Mouse (Mus musculus) MEL (cell line): ENCODE measurements at regions not wholly inside any gene's neighbourhood (a gene's known extent, or its start where the extent isn't known, plus 50 kb on each side); places are given as distances from the start of the nearest gene placed in this dataset.

Source experiments
- DNase-seq: peaks from one replicate; pipeline ENCODE4 v3.0.0; 2011; ENCODE audit warnings: low read depth, low spot score
- H3K27ac ChIP-seq: 2 replicates; pipeline ENCODE4 v1.5.1; 2012; ENCODE audit warnings: low read depth, mild to moderate bottlenecking, control low read depth, low read length, moderate library complexity; ENCODE audit not compliant: control insufficient read depth
- H3K27me3 ChIP-seq, 2 experiments: fragments of 150-350 bp in 1 of 2; sonication (generic) in 1 of 2; 2 replicates each; pipeline ENCODE4 v1.6.1; 2012; ENCODE audit warnings: low read length in 2 of 2, mild to moderate bottlenecking in 2 of 2, improper control_type of control experiment in 1 of 2, moderate library complexity in 1 of 2; ENCODE audit not compliant: insufficient read depth in 2 of 2, control insufficient read depth in 1 of 2
- H3K36me3 ChIP-seq, 2 experiments: 2 replicates each; pipeline ENCODE4 v1.6.1; 2012 to 2014; ENCODE audit warnings: low read length in 2 of 2, improper control_type of control experiment in 1 of 2, inconsistent platforms in 1 of 2, mild to moderate bottlenecking in 1 of 2; ENCODE audit not compliant: insufficient read depth in 2 of 2, control insufficient read depth in 1 of 2
- H3K4me1 ChIP-seq, 2 experiments: fragments of 150-350 bp in 1 of 2; sonication (generic) in 1 of 2; 2 replicates each; pipeline ENCODE4 v1.6.1; 2012; ENCODE audit warnings: low read length in 2 of 2, improper control_type of control experiment in 1 of 2, mild to moderate bottlenecking in 1 of 2; ENCODE audit not compliant: insufficient read depth in 2 of 2, control insufficient read depth in 1 of 2
- H3K4me3 ChIP-seq, 2 experiments: fragments of 150-350 bp in 1 of 2; sonication (generic) in 1 of 2; 2 replicates each; pipeline ENCODE4 v1.5.1; 2012; ENCODE audit warnings: low read depth in 2 of 2, low read length in 2 of 2, mild to moderate bottlenecking in 2 of 2, moderate library complexity in 2 of 2, control low read depth in 1 of 2, improper control_type of control experiment in 1 of 2; ENCODE audit not compliant: control insufficient read depth in 1 of 2, insufficient read depth in 1 of 2
- H3K79me2 ChIP-seq: 2 replicates; pipeline ENCODE4 v1.6.1; 2012; ENCODE audit warnings: mild to moderate bottlenecking, low read length, moderate library complexity; ENCODE audit not compliant: control insufficient read depth, poor library complexity, insufficient read depth
- H3K9ac ChIP-seq: 2 replicates; pipeline ENCODE4 v1.6.1; 2012; ENCODE audit warnings: low read depth, mild to moderate bottlenecking, control low read depth, low read length, moderate library complexity; ENCODE audit not compliant: control insufficient read depth, poor library complexity, severe bottlenecking
- H3K9me3 ChIP-seq: fragments of 150-350 bp; sonication (generic); replicated peaks from 2 replicates; pipeline ENCODE4 v1.6.1; 2012; ENCODE audit warnings: mild to moderate bottlenecking, low read length, improper control_type of control experiment, moderate library complexity; ENCODE audit not compliant: insufficient read depth
- BHLHE40 ChIP-seq: IDR thresholded peaks from 2 replicates; pipeline ENCODE4 v1.6.1; 2012; ENCODE audit warnings: low read depth, mild to moderate bottlenecking, inconsistent platforms, low read length, improper control_type of control experiment, borderline replicate concordance
- CHD1 ChIP-seq: IDR thresholded peaks from 2 replicates; pipeline ENCODE4 v1.6.1; 2012; ENCODE audit warnings: low read depth, mild to moderate bottlenecking, inconsistent platforms, low read length, improper control_type of control experiment
- CTCF ChIP-seq, 3 experiments: IDR thresholded peaks in 2 of 3; conservative IDR thresholded peaks in 1 of 3; 2 replicates each; pipeline ENCODE4 v1.5.1; 2011 to 2012; ENCODE audit warnings: low read length in 3 of 3, low read depth in 2 of 3, mild to moderate bottlenecking in 2 of 3, improper control_type of control experiment in 1 of 3, inconsistent platforms in 1 of 3, mixed read lengths in 1 of 3, moderate library complexity in 1 of 3; ENCODE audit not compliant: control insufficient read depth in 1 of 3, insufficient read depth in 1 of 3, poor library complexity in 1 of 3, severe bottlenecking in 1 of 3
- ELF1 ChIP-seq: IDR thresholded peaks from 2 replicates; pipeline ENCODE4 v1.6.1; 2014; ENCODE audit warnings: low read depth, mild to moderate bottlenecking, inconsistent platforms, low read length, improper control_type of control experiment, moderate library complexity
- EP300 ChIP-seq, 2 experiments: IDR thresholded peaks; 2 replicates each; pipeline ENCODE4 v1.6.1; 2011; ENCODE audit warnings: improper control_type of control experiment in 2 of 2, low read length in 2 of 2, low read depth in 1 of 2, mild to moderate bottlenecking in 1 of 2
- ETS1 ChIP-seq: IDR thresholded peaks from 2 replicates; pipeline ENCODE4 v1.6.1; 2012; ENCODE audit warnings: low read depth, mild to moderate bottlenecking, inconsistent platforms, low read length, improper control_type of control experiment, moderate library complexity
- GATA1 ChIP-seq: IDR thresholded peaks from 2 replicates; pipeline ENCODE4 v1.6.1; 2011; ENCODE audit warnings: low read depth, low read length, improper control_type of control experiment
- HCFC1 ChIP-seq: IDR thresholded peaks from 2 replicates; pipeline ENCODE4 v1.6.1; 2012; ENCODE audit warnings: low read depth, mild to moderate bottlenecking, inconsistent platforms, low read length, improper control_type of control experiment, moderate library complexity
- KAT2A ChIP-seq: conservative IDR thresholded peaks from 2 replicates; pipeline ENCODE4 v1.6.1; 2012; ENCODE audit warnings: low read depth, low read length, improper control_type of control experiment, inconsistent platforms
- MAFK ChIP-seq: IDR thresholded peaks from 2 replicates; pipeline ENCODE4 v1.6.1; 2011; ENCODE audit warnings: low read depth, mild to moderate bottlenecking, low read length, improper control_type of control experiment, borderline replicate concordance
- MAX ChIP-seq: IDR thresholded peaks from 2 replicates; pipeline ENCODE4 v1.6.1; 2011; ENCODE audit warnings: low read length, improper control_type of control experiment
- NELFE ChIP-seq: IDR thresholded peaks from 2 replicates; pipeline ENCODE4 v1.6.1; 2011; ENCODE audit warnings: low read depth, low read length, improper control_type of control experiment
- NRF1 ChIP-seq: IDR thresholded peaks from 2 replicates; pipeline ENCODE4 v1.6.1; 2014; ENCODE audit warnings: low read depth, mild to moderate bottlenecking, inconsistent platforms, low read length, improper control_type of control experiment, moderate library complexity; ENCODE audit not compliant: poor library complexity, insufficient read depth, severe bottlenecking
- POLR2AphosphoS2 ChIP-seq: IDR thresholded peaks from 2 replicates; pipeline ENCODE4 v1.6.1; 2011; ENCODE audit warnings: low read length, improper control_type of control experiment
- POLR2AphosphoS5 ChIP-seq: IDR thresholded peaks from 2 replicates; pipeline ENCODE4 v1.6.1; 2012; ENCODE audit warnings: low read depth, borderline replicate concordance, mild to moderate bottlenecking, inconsistent platforms, low read length, moderate library complexity, mixed read lengths
- RAD21 ChIP-seq: IDR thresholded peaks from 2 replicates; pipeline ENCODE4 v1.6.1; 2011; ENCODE audit warnings: mild to moderate bottlenecking, low read depth, low read length, improper control_type of control experiment
- RCOR1 ChIP-seq: IDR thresholded peaks from 2 replicates; pipeline ENCODE4 v1.6.1; 2012; ENCODE audit warnings: low read depth, mild to moderate bottlenecking, inconsistent platforms, low read length, improper control_type of control experiment
- SIN3A ChIP-seq: IDR thresholded peaks from 2 replicates; pipeline ENCODE4 v1.6.1; 2012; ENCODE audit warnings: low read length, improper control_type of control experiment, inconsistent platforms
- SMC3 ChIP-seq: IDR thresholded peaks from 2 replicates; pipeline ENCODE4 v1.6.1; 2011; ENCODE audit warnings: low read depth, low read length, improper control_type of control experiment
- TBP ChIP-seq: IDR thresholded peaks from 2 replicates; pipeline ENCODE4 v1.8.0; 2011; ENCODE audit warnings: low read depth, low read length, improper control_type of control experiment
- TCF12 ChIP-seq: IDR thresholded peaks from 2 replicates; pipeline ENCODE4 v1.6.1; 2014; ENCODE audit warnings: low read depth, mild to moderate bottlenecking, inconsistent platforms, low read length, improper control_type of control experiment, moderate library complexity
- USF1 ChIP-seq: IDR thresholded peaks from 2 replicates; pipeline ENCODE4 v1.6.1; 2014; ENCODE audit warnings: low read depth, mild to moderate bottlenecking, inconsistent platforms, low read length, improper control_type of control experiment, moderate library complexity
- ZKSCAN1 ChIP-seq: IDR thresholded peaks from 2 replicates; pipeline ENCODE4 v1.6.1; 2012; ENCODE audit warnings: low read depth, mild to moderate bottlenecking, inconsistent platforms, low read length, improper control_type of control experiment, moderate library complexity
- ZMIZ1 ChIP-seq: IDR thresholded peaks from 2 replicates; pipeline ENCODE4 v1.6.1; 2012; ENCODE audit warnings: low read depth, mild to moderate bottlenecking, inconsistent platforms, low read length, improper control_type of control experiment, moderate library complexity
- ZNF384 ChIP-seq: IDR thresholded peaks from 2 replicates; pipeline ENCODE4 v1.6.1; 2012; ENCODE audit warnings: low read depth, mild to moderate bottlenecking, inconsistent platforms, low read length, improper control_type of control experiment

GRCm38 (mm10) chr9:61151901-61152337 is 220.2 kb upstream of the Tle3 start:
- no peaks in the 10 kb centered on the region for H3K27me3 ChIP-seq
- H3K9me3 ChIP-seq, result no peaks in the 10 kb centered on the region
- no peaks in the 10 kb centered on the region for H3K4me1 ChIP-seq
- H3K4me3 ChIP-seq, result no peak overlapping the region
- no peaks in the 10 kb centered on the region for H3K79me2 ChIP-seq
- no peak for DNase-seq
- H3K36me3 ChIP-seq, result no peaks in the 10 kb centered on the region
- no peak overlapping the region for H3K9ac ChIP-seq
- no peak overlapping the region for H3K27ac ChIP-seq
- TF ChIP-seq ZKSCAN1 (no peak), NELFE (no peak), TCF12 (no peak), CTCF (IDR thresholded peaks at IDR 0.05 in 2 of 3, conservative IDR thresholded peaks at IDR 0.05 in 1 of 3; ENCODE audit: control insufficient read depth in 1 of 3, insufficient read depth in 1 of 3, low read depth in 2 of 3, low read length in 3 of 3, poor library complexity in 1 of 3, severe bottlenecking in 1 of 3) (no peak), POLR2AphosphoS2 (no peak), NRF1 (no peak), ZMIZ1 (no peak), MAX (no peak), KAT2A (no peak), TBP (no peak)

DNA sequence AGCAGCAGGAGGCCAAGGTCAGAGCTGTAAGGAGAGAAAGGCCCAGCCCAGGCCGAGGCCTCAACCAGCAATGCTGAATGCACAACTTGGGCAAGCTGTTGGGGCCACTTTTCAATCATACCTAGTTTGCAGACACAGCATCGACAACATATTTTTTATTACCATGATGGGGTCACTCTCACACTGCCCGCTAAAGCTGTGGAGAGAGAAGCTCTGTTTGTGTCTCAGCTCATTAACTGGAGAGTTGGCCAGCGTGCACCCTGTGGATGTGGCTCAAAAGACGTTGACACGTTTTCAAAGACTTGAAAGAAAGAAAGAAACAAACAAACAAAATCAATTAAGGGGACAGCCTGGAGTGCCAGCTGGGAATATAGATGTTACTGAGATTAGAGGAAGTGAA is 217.4 kb upstream of the Tle3 start:
- H3K9me3 ChIP-seq, result no peaks in the 10 kb centered on the region
- H3K27ac ChIP-seq, result no peak overlapping the region
- H3K27me3 ChIP-seq, result peaks cover 0 to 2% of the 10 kb centered on the region in 2 experiments; a peak in 1 of 4 replicates
- no peak overlapping the region for H3K9ac ChIP-seq
- no peaks in the 10 kb centered on the region for H3K4me1 ChIP-seq
- H3K4me3 ChIP-seq, result no peak overlapping the region
- no peaks in the 10 kb centered on the region for H3K36me3 ChIP-seq
- H3K79me2 ChIP-seq, result no peaks in the 10 kb centered on the region
- TF ChIP-seq POLR2AphosphoS2 (no peak), TBP (no peak)
- no peak for DNase-seq

DNA sequence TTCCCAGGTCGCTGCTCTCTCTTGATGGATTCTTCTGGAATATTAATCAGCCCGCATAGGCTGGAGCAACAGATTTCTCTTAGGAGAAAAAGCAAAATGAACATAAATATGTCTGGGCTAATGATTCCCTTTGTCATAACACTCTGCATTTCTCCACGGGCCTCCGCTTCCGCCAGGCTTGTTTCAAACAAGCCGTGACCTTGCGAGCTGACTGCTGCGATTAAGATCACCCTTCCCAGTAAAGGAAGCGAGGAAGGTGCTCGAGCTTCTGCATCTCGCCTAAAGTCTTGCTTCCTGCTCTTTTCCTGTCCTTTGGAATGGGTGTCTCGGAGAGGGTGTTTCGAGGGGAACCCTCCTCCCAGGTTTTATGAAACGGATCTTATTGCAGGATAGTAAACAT is 216.3 kb upstream of the Tle3 start:
- Histone ChIP-seq H3K9me3 (no peaks in the 10 kb centered on the region), H3K79me2 (no peaks in the 10 kb centered on the region), H3K4me3 (no peak overlapping the region), H3K27ac (no peak overlapping the region), H3K36me3 (no peaks in the 10 kb centered on the region), H3K9ac (no peak overlapping the region), H3K27me3 (peaks cover 0 to 3% of the 10 kb centered on the region in 2 experiments; a peak in 1 of 4 replicates), H3K4me1 (no peaks in the 10 kb centered on the region)
- no peak for DNase-seq
- TF ChIP-seq ZNF384 (no peak), EP300 (IDR thresholded peaks at IDR 0.05; ENCODE audit: low read depth in 1 of 2, low read length in 2 of 2) (no peak), HCFC1 (no peak), MAFK (no peak), NELFE (no peak), CHD1 (no peak), POLR2AphosphoS5 (no peak), SIN3A (no peak), USF1 (no peak), ZMIZ1 (no peak), RAD21 (no peak), SMC3 (no peak), ETS1 (no peak), RCOR1 (no peak), GATA1 (no peak), KAT2A (no peak), ELF1 (no peak), BHLHE40 (no peak)
